Mouse (Mus musculus) MEL (cell line): ENCODE results near the gene Nlrc4. TPM values are rescaled to one million over a fixed set of nuclear protein-coding genes. Genes with fewer than 3 reads are reported as not detected.

ENCODE experiments used
- DNase-seq: peaks from one replicate; pipeline ENCODE4 v3.0.0; 2011; ENCODE audit warnings: low read depth, low spot score
- H3K27ac ChIP-seq: 2 replicates; pipeline ENCODE4 v1.5.1; 2012; ENCODE audit warnings: low read depth, mild to moderate bottlenecking, control low read depth, low read length, moderate library complexity; ENCODE audit not compliant: control insufficient read depth
- H3K27me3 ChIP-seq, 2 experiments: fragments of 150-350 bp in 1 of 2; sonication (generic) in 1 of 2; 2 replicates each; pipeline ENCODE4 v1.6.1; 2012; ENCODE audit warnings: low read length in 2 of 2, mild to moderate bottlenecking in 2 of 2, improper control_type of control experiment in 1 of 2, moderate library complexity in 1 of 2; ENCODE audit not compliant: insufficient read depth in 2 of 2, control insufficient read depth in 1 of 2
- H3K36me3 ChIP-seq, 2 experiments: 2 replicates each; pipeline ENCODE4 v1.6.1; 2012 to 2014; ENCODE audit warnings: low read length in 2 of 2, improper control_type of control experiment in 1 of 2, inconsistent platforms in 1 of 2, mild to moderate bottlenecking in 1 of 2; ENCODE audit not compliant: insufficient read depth in 2 of 2, control insufficient read depth in 1 of 2
- H3K4me1 ChIP-seq, 2 experiments: fragments of 150-350 bp in 1 of 2; sonication (generic) in 1 of 2; 2 replicates each; pipeline ENCODE4 v1.6.1; 2012; ENCODE audit warnings: low read length in 2 of 2, improper control_type of control experiment in 1 of 2, mild to moderate bottlenecking in 1 of 2; ENCODE audit not compliant: insufficient read depth in 2 of 2, control insufficient read depth in 1 of 2
- H3K4me3 ChIP-seq, 2 experiments: fragments of 150-350 bp in 1 of 2; sonication (generic) in 1 of 2; 2 replicates each; pipeline ENCODE4 v1.5.1; 2012; ENCODE audit warnings: low read depth in 2 of 2, low read length in 2 of 2, mild to moderate bottlenecking in 2 of 2, moderate library complexity in 2 of 2, control low read depth in 1 of 2, improper control_type of control experiment in 1 of 2; ENCODE audit not compliant: control insufficient read depth in 1 of 2, insufficient read depth in 1 of 2
- H3K79me2 ChIP-seq: 2 replicates; pipeline ENCODE4 v1.6.1; 2012; ENCODE audit warnings: mild to moderate bottlenecking, low read length, moderate library complexity; ENCODE audit not compliant: control insufficient read depth, poor library complexity, insufficient read depth
- H3K9ac ChIP-seq: 2 replicates; pipeline ENCODE4 v1.6.1; 2012; ENCODE audit warnings: low read depth, mild to moderate bottlenecking, control low read depth, low read length, moderate library complexity; ENCODE audit not compliant: control insufficient read depth, poor library complexity, severe bottlenecking
- H3K9me3 ChIP-seq: fragments of 150-350 bp; sonication (generic); replicated peaks from 2 replicates; pipeline ENCODE4 v1.6.1; 2012; ENCODE audit warnings: mild to moderate bottlenecking, low read length, improper control_type of control experiment, moderate library complexity; ENCODE audit not compliant: insufficient read depth
- BHLHE40 ChIP-seq: IDR thresholded peaks from 2 replicates; pipeline ENCODE4 v1.6.1; 2012; ENCODE audit warnings: low read depth, mild to moderate bottlenecking, inconsistent platforms, low read length, improper control_type of control experiment, borderline replicate concordance
- HCFC1 ChIP-seq: IDR thresholded peaks from 2 replicates; pipeline ENCODE4 v1.6.1; 2012; ENCODE audit warnings: low read depth, mild to moderate bottlenecking, inconsistent platforms, low read length, improper control_type of control experiment, moderate library complexity
- MAX ChIP-seq: IDR thresholded peaks from 2 replicates; pipeline ENCODE4 v1.6.1; 2011; ENCODE audit warnings: low read length, improper control_type of control experiment
- NELFE ChIP-seq: IDR thresholded peaks from 2 replicates; pipeline ENCODE4 v1.6.1; 2011; ENCODE audit warnings: low read depth, low read length, improper control_type of control experiment
- NRF1 ChIP-seq: IDR thresholded peaks from 2 replicates; pipeline ENCODE4 v1.6.1; 2014; ENCODE audit warnings: low read depth, mild to moderate bottlenecking, inconsistent platforms, low read length, improper control_type of control experiment, moderate library complexity; ENCODE audit not compliant: poor library complexity, insufficient read depth, severe bottlenecking
- POLR2A ChIP-seq, 2 experiments: IDR thresholded peaks; 2 replicates each; pipeline ENCODE4 v1.6.1; 2011 to 2012; ENCODE audit warnings: low read length in 2 of 2, mild to moderate bottlenecking in 2 of 2, control low read depth in 1 of 2, improper control_type of control experiment in 1 of 2, low read depth in 1 of 2, moderate library complexity in 1 of 2; ENCODE audit not compliant: control insufficient read depth in 1 of 2, insufficient read depth in 1 of 2, poor library complexity in 1 of 2
- POLR2AphosphoS5 ChIP-seq: IDR thresholded peaks from 2 replicates; pipeline ENCODE4 v1.6.1; 2012; ENCODE audit warnings: low read depth, borderline replicate concordance, mild to moderate bottlenecking, inconsistent platforms, low read length, moderate library complexity, mixed read lengths
- RCOR1 ChIP-seq: IDR thresholded peaks from 2 replicates; pipeline ENCODE4 v1.6.1; 2012; ENCODE audit warnings: low read depth, mild to moderate bottlenecking, inconsistent platforms, low read length, improper control_type of control experiment
- SMC3 ChIP-seq: IDR thresholded peaks from 2 replicates; pipeline ENCODE4 v1.6.1; 2011; ENCODE audit warnings: low read depth, low read length, improper control_type of control experiment
- TBP ChIP-seq: IDR thresholded peaks from 2 replicates; pipeline ENCODE4 v1.8.0; 2011; ENCODE audit warnings: low read depth, low read length, improper control_type of control experiment
- UBTF ChIP-seq: IDR thresholded peaks from 2 replicates; pipeline ENCODE4 v1.6.1; 2012; ENCODE audit warnings: low read depth, mild to moderate bottlenecking, inconsistent platforms, low read length, improper control_type of control experiment, moderate library complexity, borderline replicate concordance; ENCODE audit not compliant: insufficient read depth
- USF2 ChIP-seq, 2 experiments: IDR thresholded peaks; 2 replicates each; pipeline ENCODE4 v1.6.1; 2011 to 2012; ENCODE audit warnings: improper control_type of control experiment in 2 of 2, low read length in 2 of 2, borderline replicate concordance in 1 of 2, inconsistent platforms in 1 of 2, low read depth in 1 of 2, mild to moderate bottlenecking in 1 of 2; ENCODE audit not compliant: insufficient read depth in 1 of 2
- ZKSCAN1 ChIP-seq: IDR thresholded peaks from 2 replicates; pipeline ENCODE4 v1.6.1; 2012; ENCODE audit warnings: low read depth, mild to moderate bottlenecking, inconsistent platforms, low read length, improper control_type of control experiment, moderate library complexity
- ZMIZ1 ChIP-seq: IDR thresholded peaks from 2 replicates; pipeline ENCODE4 v1.6.1; 2012; ENCODE audit warnings: low read depth, mild to moderate bottlenecking, inconsistent platforms, low read length, improper control_type of control experiment, moderate library complexity
- polyA plus RNA-seq, 2 experiments: library from polyadenylated mRNA; stranded (reverse) in 1 of 2; unstranded in 1 of 2; fragments of >175 nt in 1 of 2; fragments of >200 nt in 1 of 2; gene quantifications; 2 replicates each; pipeline versions ENCODE4 v1.2.1 to v1.2.4; 2012; ENCODE audit warnings: low replicate concordance in 2 of 2, low read depth in 1 of 2; ENCODE audit not compliant: insufficient read length in 2 of 2, insufficient read depth in 1 of 2, missing spikeins in 1 of 2
- total RNA-seq: library from RNA; depleted of rRNA; stranded (reverse); fragments of 300-350 nt; gene quantifications from 2 replicates; pipeline ENCODE4 v1.2.3, GENCODE M21; 2012

Gene Nlrc4
- total and polyA plus RNA-seq, 3 experiments, result 0.04 to 0.47 TPM; not detected in 1

- TF ChIP-seq NRF1, result no peak
- no peak for TF ChIP-seq RCOR1
- TF ChIP-seq UBTF, result no peak
- no peak for TF ChIP-seq BHLHE40
- no peak for TF ChIP-seq POLR2A (IDR thresholded peaks at IDR 0.05; ENCODE audit: control insufficient read depth in 1 of 2, insufficient read depth in 1 of 2, low read depth in 1 of 2, low read length in 2 of 2, poor library complexity in 1 of 2)
- no peak for TF ChIP-seq SMC3
- TF ChIP-seq ZKSCAN1, result no peak
- TF ChIP-seq NELFE, result no peak
- no peak for TF ChIP-seq HCFC1
- no peaks in the 10 kb centered on the region for H3K4me1 ChIP-seq
- H3K4me3 ChIP-seq, result no peak overlapping the region
- no peak overlapping the region for H3K27ac ChIP-seq
- no peaks in the 10 kb centered on the region for H3K79me2 ChIP-seq
- no peaks in the 10 kb centered on the region for H3K9me3 ChIP-seq
- no peak for DNase-seq
- no peaks in the 10 kb centered on the region for H3K27me3 ChIP-seq
- H3K9ac ChIP-seq, result no peak overlapping the region
- H3K36me3 ChIP-seq, result peaks cover 0 to 5% of the 10 kb centered on the region in 2 experiments; a peak in 2 of 4 replicates
Measured at GRCm38 (mm10) chr17:74416841-74417360, 42.0 kb downstream of the Nlrc4 start.

GRCm38 (mm10) chr17:74414671-74415070, 44.3 kb downstream of the Nlrc4 start:
- no peak overlapping the region for H3K27ac ChIP-seq
- H3K4me1 ChIP-seq, result no peaks in the 10 kb centered on the region
- DNase-seq, result no peak
- H3K9me3 ChIP-seq, result no peaks in the 10 kb centered on the region
- TF ChIP-seq USF2 (IDR thresholded peaks at IDR 0.05; ENCODE audit: borderline replicate concordance in 1 of 2, insufficient read depth in 1 of 2, low read depth in 1 of 2, low read length in 2 of 2), result no peak
- TF ChIP-seq MAX, result no peak
- no peak for TF ChIP-seq BHLHE40
- no peak for TF ChIP-seq SMC3
- TF ChIP-seq ZMIZ1, result no peak
- TF ChIP-seq POLR2AphosphoS5, result no peak
- TF ChIP-seq UBTF, result no peak
- TF ChIP-seq TBP, result no peak
- no peak overlapping the region for H3K9ac ChIP-seq
- H3K36me3 ChIP-seq, result peaks cover 0 to 5% of the 10 kb centered on the region in 2 experiments; a peak in 2 of 4 replicates
- H3K79me2 ChIP-seq, result no peaks in the 10 kb centered on the region
- no peak overlapping the region for H3K4me3 ChIP-seq
- no peaks in the 10 kb centered on the region for H3K27me3 ChIP-seq
